Mouse (Mus musculus) neural tube, embryonic 12.5 days (tissue): Measurements from ENCODE around the gene Gm49395. TPM values are rescaled to one million over a fixed set of nuclear protein-coding genes. Genes with fewer than 3 reads are reported as not detected.

Source experiments
- ATAC-seq: fragments of 200-750 bp; cut with Nextera tagmentation; 2 replicates; pipeline ENCODE4 v1.8.0; 2017; ENCODE audit warnings: low read depth, mild to moderate bottlenecking, moderate TSS enrichment, moderate library complexity; ENCODE audit not compliant: low FRiP score
- H3K27ac ChIP-seq: fragments of 300-500 bp; sonication (generic); 2 replicates; pipeline ENCODE4 v1.5.1; 2016
- H3K27me3 ChIP-seq: fragments of 300-500 bp; sonication (generic); replicated peaks from 2 replicates; pipeline ENCODE4 v1.6.1; 2016; ENCODE audit warnings: mild to moderate bottlenecking
- H3K36me3 ChIP-seq: fragments of 300-500 bp; sonication (generic); 2 replicates; pipeline ENCODE4 v1.6.1; 2016; ENCODE audit warnings: mild to moderate bottlenecking
- H3K4me1 ChIP-seq: fragments of 300-500 bp; sonication (generic); 2 replicates; pipeline ENCODE4 v1.6.1; 2016
- H3K4me2 ChIP-seq: fragments of 300-500 bp; sonication (generic); replicated peaks from 2 replicates; pipeline ENCODE4 v1.6.1; 2016; ENCODE audit warnings: mild to moderate bottlenecking
- H3K4me3 ChIP-seq: fragments of 300-500 bp; sonication (generic); 2 replicates; pipeline ENCODE4 v1.5.1; 2016
- H3K9ac ChIP-seq: fragments of 300-500 bp; sonication (generic); 2 replicates; pipeline ENCODE4 v1.6.1; 2016; ENCODE audit warnings: mild to moderate bottlenecking
- H3K9me3 ChIP-seq: fragments of 300-500 bp; sonication (generic); 2 replicates; pipeline ENCODE4 v1.6.1; 2016; ENCODE audit warnings: mild to moderate bottlenecking
- WGBS: fragments of 180-500 bp; shearing (Covaris S2); methylation state at CpG from one replicate; pipeline ENCODE4 v1.1.7; 2016; 5-methylcytosine and 5-hydroxymethylcytosine counted together
- polyA plus RNA-seq: library from polyadenylated mRNA; unstranded; fragments of >200 nt; fragmentation: Nextera tagmentation; extraction: Ambion mirVana; gene quantifications from 2 replicates; pipeline ENCODE4 v1.2.1, GENCODE M21; 2016

Gm49395 gene
- polyA plus RNA-seq, 1 experiment from 2014 or later, result 2.7 TPM

DNA sequence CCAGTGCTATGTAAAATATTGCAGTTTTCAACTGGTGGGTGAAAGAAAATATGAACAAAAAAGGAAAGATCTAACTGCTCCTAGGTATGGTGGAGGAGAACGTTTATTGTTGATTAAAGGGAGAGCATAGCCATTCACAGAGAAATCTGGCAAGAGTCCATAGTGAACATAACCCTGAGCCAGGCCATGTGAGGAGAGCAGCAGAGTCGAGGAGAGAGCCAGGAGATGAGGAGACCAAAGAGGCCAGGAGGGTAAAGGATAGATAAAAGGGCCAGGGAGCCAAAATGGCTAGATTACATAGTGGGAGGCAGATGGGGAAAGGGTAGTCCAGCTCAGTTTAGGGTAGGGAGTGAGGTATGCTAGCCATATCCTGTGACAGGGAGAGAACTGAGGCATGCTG, 5.5 kb downstream of the Gm49395 start:
- H3K36me3 ChIP-seq, result no peaks in the 10 kb centered on the region

DNA sequence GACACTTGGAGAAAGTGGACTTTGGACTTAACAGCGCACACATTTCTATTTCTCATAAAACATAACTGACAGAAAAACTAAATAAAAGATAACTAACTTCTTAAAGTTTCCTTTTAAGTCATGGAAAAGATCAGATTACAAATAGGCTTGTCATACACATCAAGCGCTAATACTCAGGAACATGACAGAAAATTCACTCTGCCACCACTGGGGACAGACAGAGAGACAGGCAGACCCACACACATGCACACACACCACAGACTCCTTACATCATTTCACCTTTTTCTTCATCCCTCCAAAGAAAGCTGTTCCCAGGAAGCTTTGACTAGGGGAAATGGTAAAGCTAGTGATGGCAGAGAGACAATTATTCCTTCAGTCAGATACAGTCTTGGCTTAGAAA, 6.3 kb downstream of the Gm49395 start:
- Histone ChIP-seq H3K36me3 (no peaks in the 10 kb centered on the region), H3K9me3 (no peaks in the 10 kb centered on the region), H3K9ac (no peak overlapping the region), H3K4me2 (no peak overlapping the region), H3K4me3 (no peak overlapping the region), H3K27me3 (0 out of 2 replicates have a peak, but pooled peaks cover 2% of the 10 kb centered on the region), H3K4me1 (no peaks in the 10 kb centered on the region), H3K27ac (no peak overlapping the region)
- ATAC-seq, result no peak
- WGBS, result 96% methylated on average over 2 of the region's 2 CpGs

More for the DNA sequence above, 5.5 kb downstream of the Gm49395 start:
- no peak overlapping the region for H3K27ac ChIP-seq
- no peaks in the 10 kb centered on the region for H3K9me3 ChIP-seq
- peaks cover 10% of the 10 kb centered on the region for H3K27me3 ChIP-seq
- WGBS, result 61% methylated on average over 2 of the region's 2 CpGs
- no peak overlapping the region for H3K9ac ChIP-seq
- ATAC-seq, result no peak
- H3K4me3 ChIP-seq, result no peak overlapping the region
- no peak overlapping the region for H3K4me2 ChIP-seq
- peaks cover under 1% of the 10 kb centered on the region; the same call in 1 of the 2 replicates for H3K4me1 ChIP-seq

DNA sequence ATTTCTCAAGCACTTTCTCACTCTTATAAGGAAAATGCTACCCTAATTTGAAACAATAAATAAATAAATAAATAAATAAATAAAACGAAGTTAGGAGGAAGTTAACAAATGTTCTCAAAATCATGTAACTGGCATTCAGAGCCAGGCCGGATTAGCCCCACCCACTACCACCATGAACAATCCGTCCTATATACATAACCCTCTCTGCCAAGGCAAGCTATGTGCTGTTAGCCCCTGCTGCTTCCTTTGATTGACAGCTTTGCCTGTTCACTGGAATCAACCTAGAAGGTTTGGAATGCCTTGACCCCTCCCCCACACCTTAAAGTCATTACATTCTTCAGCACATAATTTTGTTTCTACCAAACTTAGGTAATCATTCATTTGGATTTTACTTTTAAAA, 10.2 kb downstream of the Gm49395 start:
- no peaks in the 10 kb centered on the region for H3K9me3 ChIP-seq
- ATAC-seq, result no peak
- no peak overlapping the region for H3K4me2 ChIP-seq
- no peak overlapping the region for H3K27ac ChIP-seq
- H3K9ac ChIP-seq, result no peak overlapping the region
- 75% methylated on average over 3 of the region's 3 CpGs for WGBS
- no peak overlapping the region for H3K4me3 ChIP-seq
- peaks cover 12% of the 10 kb centered on the region; the same call in 1 of the 2 replicates for H3K36me3 ChIP-seq
- H3K27me3 ChIP-seq, result no peaks in the 10 kb centered on the region
- H3K4me1 ChIP-seq, result peaks cover 13% of the 10 kb centered on the region

DNA sequence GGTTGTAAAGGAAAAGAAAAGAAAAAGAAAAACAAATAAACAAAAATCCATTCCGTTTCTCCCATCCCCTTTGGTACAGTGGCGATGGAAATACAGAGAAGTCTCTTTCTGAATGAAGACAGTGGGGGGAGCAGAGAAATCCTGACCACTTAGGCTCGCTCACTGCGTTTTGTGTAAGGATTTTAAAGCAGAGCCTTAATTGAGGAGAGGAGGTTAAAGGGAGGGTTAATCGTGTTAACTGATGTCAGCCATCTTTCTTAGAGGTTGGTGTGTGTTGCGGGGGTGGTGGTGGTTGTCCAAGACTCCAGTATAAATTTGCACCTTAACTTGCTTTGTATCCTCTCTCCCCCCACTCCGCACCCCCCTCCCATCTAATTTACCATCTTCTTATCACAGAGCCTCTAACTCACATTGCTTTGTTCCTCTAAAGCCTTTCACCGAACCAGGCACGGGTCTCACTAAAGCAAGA, 10.7 kb downstream of the Gm49395 start:
- H3K4me1 ChIP-seq, result peaks cover 13% of the 10 kb centered on the region
- H3K27ac ChIP-seq, result no peak overlapping the region
- H3K9ac ChIP-seq, result no peak overlapping the region
- H3K9me3 ChIP-seq, result no peaks in the 10 kb centered on the region
- WGBS, result 54% methylated on average over 9 of the region's 9 CpGs
- no peaks in the 10 kb centered on the region for H3K27me3 ChIP-seq
- ATAC-seq, result no peak
- H3K4me2 ChIP-seq, result peak overlapping the region; percentile 95
- H3K36me3 ChIP-seq, result peaks cover 13% of the 10 kb centered on the region; the same call in 1 of the 2 replicates
- H3K4me3 ChIP-seq, result no peak overlapping the region; the same call in 1 of the 2 replicates

DNA sequence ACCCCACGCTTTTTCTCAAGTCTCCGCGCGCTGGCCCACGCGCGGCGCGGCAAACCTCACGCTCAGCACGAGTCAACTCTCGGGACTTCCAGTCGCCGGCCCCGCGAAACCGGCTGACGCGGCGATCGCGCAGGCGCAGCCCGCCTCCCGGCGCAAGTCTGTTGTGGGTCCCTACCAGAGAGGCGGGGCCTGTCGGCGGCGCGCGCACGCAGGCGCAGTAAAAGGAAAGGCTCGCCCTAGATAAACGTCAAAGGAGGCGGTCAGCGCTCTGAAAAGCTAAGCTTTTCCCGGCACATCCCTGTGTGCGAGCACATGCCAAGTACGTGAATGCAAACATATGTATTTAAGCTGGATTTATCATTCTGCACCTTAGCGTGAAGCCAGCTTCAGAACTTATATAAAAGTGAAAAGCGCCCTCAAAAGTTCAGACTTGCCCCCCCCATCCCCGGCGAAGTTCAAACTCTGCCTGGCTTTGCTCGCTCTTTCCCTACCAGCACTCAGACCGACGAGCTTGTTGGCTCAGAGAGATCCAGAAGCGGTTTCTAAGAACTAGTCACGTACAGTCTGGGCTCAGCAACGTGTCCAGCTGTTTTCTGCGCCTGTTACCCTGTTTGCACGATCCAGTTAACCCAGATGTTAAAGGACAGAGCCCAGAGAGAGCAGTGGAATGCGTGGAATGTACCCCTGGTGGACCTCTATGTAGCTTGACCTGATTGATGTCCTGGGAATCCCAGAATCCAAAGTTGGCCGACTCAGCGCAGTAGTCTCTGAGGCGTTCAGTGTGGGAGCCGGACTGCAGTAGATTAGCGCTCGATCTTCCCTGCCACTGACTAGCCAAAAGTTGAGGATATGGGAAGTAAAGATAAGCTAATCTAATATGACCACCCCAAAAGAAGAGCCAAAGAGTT, 11.4 kb downstream of the Gm49395 start, which contains the start of gene Pelo:
Gene Pelo, minus strand, starts transcription at position 118 of the 908 bp plus-strand sequence.
- Histone ChIP-seq H3K27ac (peak within 1 kb of the TSS; percentile 4; the same call in 1 of the 2 replicates), H3K4me3 (peak within 1 kb of the TSS; percentile 70), H3K27me3 (no peaks in the 10 kb centered on the region), H3K36me3 (peaks cover 13% of the 10 kb centered on the region; the same call in 1 of the 2 replicates), H3K4me2 (peak within 1 kb of the TSS; percentile 95), H3K4me1 (peaks cover 13% of the 10 kb centered on the region), H3K9me3 (no peaks in the 10 kb centered on the region), H3K9ac (peak within 1 kb of the TSS; percentile 81)
- WGBS, result under 1% methylated on average over 60 of the region's 60 CpGs
- peak; percentile 97 for ATAC-seq

DNA sequence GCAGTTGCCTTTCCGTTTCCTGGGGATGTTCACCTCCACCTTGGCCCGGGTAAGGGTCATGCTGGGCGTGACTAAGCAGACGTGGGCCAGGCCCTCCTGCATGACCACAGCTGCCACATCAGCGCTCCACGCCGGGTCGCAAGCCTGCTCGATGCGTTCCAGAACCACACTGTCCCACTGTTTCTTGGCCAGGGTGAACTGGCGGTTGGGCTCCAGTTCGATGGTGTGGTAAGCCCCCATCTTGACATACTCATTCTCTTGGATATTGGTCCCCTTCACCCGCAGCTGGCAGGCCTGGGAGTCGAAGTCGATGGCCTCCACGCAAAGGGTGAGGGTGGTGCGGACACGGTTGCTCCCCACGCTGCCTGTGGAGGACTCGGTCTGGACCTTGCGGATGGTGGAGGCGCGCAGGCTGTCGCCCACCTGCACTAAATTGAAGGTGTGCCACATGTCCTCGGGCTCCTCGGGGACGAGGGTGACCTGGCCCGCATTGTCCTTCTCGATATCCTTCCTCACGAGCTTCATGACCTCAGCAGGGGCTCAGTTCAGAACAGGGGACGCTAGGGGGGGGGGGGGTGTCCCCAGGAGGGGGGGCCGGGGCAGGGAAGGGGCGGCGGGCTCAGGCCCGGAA, 12.2 kb downstream of the Gm49395 start:
- Histone ChIP-seq H3K27ac (no peak overlapping the region), H3K4me2 (peak overlapping the region; percentile 95), H3K9ac (peak overlapping the region; percentile 81), H3K36me3 (peaks cover 13% of the 10 kb centered on the region; the same call in 1 of the 2 replicates), H3K27me3 (no peaks in the 10 kb centered on the region), H3K9me3 (no peaks in the 10 kb centered on the region), H3K4me1 (peaks cover 13% of the 10 kb centered on the region), H3K4me3 (peak overlapping the region; percentile 70)
- WGBS, result 7% methylated on average over 31 of the region's 35 CpGs
- peak; percentile 78 for ATAC-seq

DNA sequence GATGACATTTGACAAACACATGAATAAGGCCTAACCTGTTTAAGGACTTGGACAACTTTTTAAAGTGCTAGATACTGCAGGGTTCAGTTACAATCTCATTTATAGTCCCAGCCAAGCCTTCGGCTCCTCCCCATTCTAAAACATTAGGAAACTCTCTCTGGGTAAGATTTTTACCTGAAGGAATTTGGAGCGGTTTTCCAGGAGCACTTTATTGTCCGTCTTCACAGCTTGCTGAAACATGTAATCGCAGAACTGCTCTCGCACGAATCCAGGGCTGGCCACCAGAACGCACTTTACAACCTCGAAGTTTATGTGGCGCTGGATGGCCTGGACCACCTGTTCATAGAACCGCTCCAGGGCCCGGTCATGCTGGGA, 12.7 kb downstream of the Gm49395 start:
- H3K9ac ChIP-seq, result peak overlapping the region; percentile 81
- no peaks in the 10 kb centered on the region for H3K27me3 ChIP-seq
- H3K4me3 ChIP-seq, result peak overlapping the region; percentile 70
- H3K36me3 ChIP-seq, result peaks cover 13% of the 10 kb centered on the region; the same call in 1 of the 2 replicates
- H3K9me3 ChIP-seq, result no peaks in the 10 kb centered on the region
- no peak for ATAC-seq
- peaks cover 13% of the 10 kb centered on the region for H3K4me1 ChIP-seq
- peak overlapping the region; percentile 95 for H3K4me2 ChIP-seq
- no peak overlapping the region for H3K27ac ChIP-seq
- WGBS, result 55% methylated on average over 11 of the region's 11 CpGs

DNA sequence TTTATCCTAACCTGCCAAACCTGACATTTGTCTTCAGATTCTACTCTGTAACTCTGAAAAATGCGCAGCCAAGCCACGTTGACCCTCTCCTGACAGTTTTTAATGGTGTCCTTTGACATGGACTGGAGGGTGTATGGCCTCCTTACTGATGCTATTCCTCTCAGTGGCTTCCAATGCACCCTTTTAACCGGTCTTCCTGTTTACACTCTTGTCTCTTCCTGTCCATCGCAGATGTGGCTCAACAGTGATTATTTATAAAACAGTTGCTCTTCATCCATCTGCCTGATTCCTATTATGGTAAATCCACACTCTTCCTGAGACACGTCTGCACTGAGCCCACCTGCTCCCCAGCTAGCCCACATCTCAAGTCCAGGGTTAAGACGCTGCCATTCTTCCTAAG, 15.7 kb downstream of the Gm49395 start:
- Histone ChIP-seq H3K36me3 (peaks cover 13% of the 10 kb centered on the region; the same call in 1 of the 2 replicates), H3K9me3 (no peaks in the 10 kb centered on the region), H3K4me1 (peaks cover 13% of the 10 kb centered on the region), H3K9ac (no peak overlapping the region), H3K27ac (no peak overlapping the region), H3K4me2 (no peak overlapping the region), H3K27me3 (no peaks in the 10 kb centered on the region), H3K4me3 (no peak overlapping the region)
- no peak for ATAC-seq
- WGBS, result 92% methylated on average over 6 of the region's 6 CpGs

DNA sequence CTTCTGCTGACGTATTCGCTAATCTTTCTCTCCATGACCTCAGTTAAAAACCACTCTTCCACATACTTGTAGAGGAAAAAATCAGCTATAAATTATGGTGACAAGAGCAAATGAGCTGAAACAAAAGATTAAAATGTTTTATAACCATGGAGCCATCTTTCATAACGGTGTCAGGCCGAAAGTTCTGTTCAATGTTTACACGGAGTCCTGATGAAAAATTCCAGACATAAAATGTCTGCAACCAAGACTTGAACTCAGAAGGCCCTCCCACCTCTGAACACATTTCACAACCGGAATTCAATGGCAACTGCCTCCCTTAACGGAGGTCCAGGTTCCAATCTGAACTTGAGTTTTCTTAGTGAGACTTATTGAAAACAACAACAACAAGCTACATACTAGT, 19.4 kb downstream of the Gm49395 start:
- no peak overlapping the region for H3K4me2 ChIP-seq
- WGBS, result 80% methylated on average over 7 of the region's 7 CpGs
- no peak for ATAC-seq
- no peak overlapping the region for H3K27ac ChIP-seq
- H3K36me3 ChIP-seq, result peaks cover 5% of the 10 kb centered on the region; the same call in 1 of the 2 replicates
- no peaks in the 10 kb centered on the region for H3K9me3 ChIP-seq
- no peak overlapping the region for H3K4me3 ChIP-seq
- H3K4me1 ChIP-seq, result no peaks in the 10 kb centered on the region
- no peaks in the 10 kb centered on the region for H3K27me3 ChIP-seq
- H3K9ac ChIP-seq, result no peak overlapping the region

DNA sequence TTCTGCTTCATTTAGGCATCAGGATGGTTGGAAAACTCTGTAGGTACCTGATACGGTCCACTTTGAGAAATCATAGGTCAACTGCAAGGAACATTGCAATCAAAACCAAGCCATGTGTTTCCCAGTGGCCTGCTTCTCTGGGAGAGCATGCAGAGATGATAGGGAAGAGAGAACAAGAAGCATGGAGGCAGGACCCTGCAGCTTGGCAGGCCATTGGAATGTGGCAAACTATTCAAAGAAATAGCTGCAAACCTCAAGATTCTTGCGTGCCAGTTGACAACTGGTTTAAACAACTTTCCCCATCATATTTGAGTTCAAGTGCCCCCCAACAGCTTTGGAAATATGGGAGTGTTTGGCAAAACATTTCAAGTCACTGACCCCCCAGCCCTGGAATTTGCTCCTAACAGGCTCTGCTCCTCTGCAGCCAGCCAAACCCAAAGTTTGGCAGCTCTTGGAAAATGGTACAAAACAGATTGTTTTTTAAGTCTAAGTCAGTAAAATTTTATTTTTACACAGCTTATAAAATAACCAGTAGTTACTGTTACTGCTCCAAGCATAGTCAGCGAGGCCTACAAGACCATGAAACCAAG, 21.6 kb downstream of the Gm49395 start:
- ATAC-seq, result no peak
- H3K9ac ChIP-seq, result no peak overlapping the region
- no peak overlapping the region for H3K4me3 ChIP-seq
- no peaks in the 10 kb centered on the region for H3K36me3 ChIP-seq
- H3K4me1 ChIP-seq, result no peaks in the 10 kb centered on the region
- H3K27me3 ChIP-seq, result no peaks in the 10 kb centered on the region
- no peaks in the 10 kb centered on the region for H3K9me3 ChIP-seq
- no peak overlapping the region for H3K4me2 ChIP-seq
- WGBS, result 90% methylated on average over 3 of the region's 3 CpGs
- H3K27ac ChIP-seq, result no peak overlapping the region

DNA sequence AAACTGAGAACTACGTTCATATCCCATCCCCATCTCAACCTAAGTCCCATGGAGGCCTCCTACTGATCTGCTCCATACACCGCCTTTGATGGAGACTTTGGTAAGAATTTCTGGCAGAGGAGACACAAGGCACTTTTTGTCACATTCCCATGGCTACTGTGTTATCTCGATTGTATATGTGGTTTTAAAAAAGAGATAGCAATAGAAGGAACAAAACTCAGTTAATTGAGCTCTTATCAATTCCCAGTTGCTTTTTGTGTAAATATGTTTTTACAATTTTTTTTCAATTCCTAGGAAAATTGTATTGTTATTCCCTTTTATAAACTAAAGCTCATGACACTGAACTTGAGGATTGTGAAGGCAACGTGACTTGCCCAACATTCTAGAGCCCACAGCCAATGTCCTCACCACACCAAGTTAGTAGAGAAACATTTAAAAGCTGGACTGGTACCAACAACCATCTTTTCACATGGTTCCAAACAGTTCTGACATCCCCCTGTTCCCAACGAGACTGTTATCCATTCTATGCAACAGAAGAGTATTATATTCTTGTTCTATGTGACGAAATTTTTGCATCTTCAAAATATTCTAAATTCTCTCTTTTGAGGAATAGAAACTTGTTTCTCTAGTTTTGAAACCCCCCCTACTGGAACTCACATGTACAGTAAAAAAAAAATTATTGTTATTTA, 22.6 kb downstream of the Gm49395 start:
- H3K4me2 ChIP-seq, result no peak overlapping the region
- ATAC-seq, result no peak
- H3K27me3 ChIP-seq, result no peaks in the 10 kb centered on the region
- H3K36me3 ChIP-seq, result no peaks in the 10 kb centered on the region
- H3K9me3 ChIP-seq, result no peaks in the 10 kb centered on the region
- 87% methylated on average over 6 of the region's 6 CpGs for WGBS
- no peak overlapping the region for H3K9ac ChIP-seq
- no peak overlapping the region for H3K4me3 ChIP-seq
- no peaks in the 10 kb centered on the region for H3K4me1 ChIP-seq
- H3K27ac ChIP-seq, result no peak overlapping the region
